ENCODE assay signal across 12 mouse cellular contexts in genomic region chr4:129823216-129823810, GRCm38 (mm10). TPM values are rescaled to one million over a fixed set of nuclear protein-coding genes. Genes with fewer than 3 reads are reported as not detected.
DNase-seq lines count a peak whose midpoint lies in the region; ATAC-seq lines count a peak whose summit lies in the region.
"Had no signal": no experiment of that assay in that cellular context is flagged by ENCODE, and none has a peak within 500 bp of the region (broad histone marks: within the 10 kb centered on the region; RNA-seq: fewer than 3 reads in every experiment).

No protein-coding gene starts in this region.

- no peaks in the 10 kb centered on the region for H3K36me3 ChIP-seq in heart, embryonic 15.5 days
- H3K36me3 ChIP-seq in limb, embryonic 13.5 days, result no peaks in the 10 kb centered on the region
- no peaks in the 10 kb centered on the region for H3K36me3 ChIP-seq in midbrain, embryonic 14.5 days (ENCODE audit: control insufficient read depth, insufficient read depth, low read length)

- H3K27me3 ChIP-seq in heart, embryonic 15.5 days, result no peaks in the 10 kb centered on the region
- no peaks in the 10 kb centered on the region for H3K27me3 ChIP-seq in limb, embryonic 13.5 days
- no peaks in the 10 kb centered on the region for H3K27me3 ChIP-seq in midbrain, embryonic 14.5 days (ENCODE audit: control insufficient read depth, insufficient read depth, low read length)
- H3K27me3 ChIP-seq: forebrain, embryonic 13.5 days had no signal

- 61% methylated on average over 4 of the region's 4 CpGs for WGBS in heart, embryonic 15.5 days
- 62% methylated on average over 4 of the region's 4 CpGs for WGBS in limb, embryonic 13.5 days
- 90% methylated on average over 4 of the region's 4 CpGs for WGBS in midbrain, embryonic 14.5 days

- H3K27ac ChIP-seq in heart, embryonic 15.5 days, result peak overlapping the region; percentile 1; the same call in 1 of the 2 replicates
- H3K27ac ChIP-seq in limb, embryonic 13.5 days, result no peak overlapping the region
- no peak overlapping the region for H3K27ac ChIP-seq in midbrain, embryonic 14.5 days (replicated peaks; ENCODE audit: low read depth, low read length)
- H3K27ac ChIP-seq: forebrain, embryonic 13.5 days had no signal

- peak overlapping the region; percentile 7; the same call in 1 of the 2 replicates for H3K9ac ChIP-seq in heart, embryonic 15.5 days
- H3K9ac ChIP-seq in limb, embryonic 13.5 days, result no peak overlapping the region
- H3K9ac ChIP-seq in midbrain, embryonic 14.5 days (replicated peaks; ENCODE audit: low read length), result no peak overlapping the region

- ATAC-seq in heart, embryonic 15.5 days (replicated peaks; ENCODE audit: insufficient number of reproducible peaks, insufficient read depth, low FRiP score, low read depth), result no peak
- ATAC-seq in limb, embryonic 13.5 days (ENCODE audit: low FRiP score, low read depth), result no peak
- no peak for ATAC-seq in midbrain, embryonic 14.5 days (ENCODE audit: low FRiP score, low TSS enrichment)
- ATAC-seq: forebrain, embryonic 13.5 days; hindbrain, embryonic 16.5 days had no signal

- DNase-seq in heart, postnatal 25 days (ENCODE audit: low spot score), result no peak
- DNase-seq in 3134 (ENCODE audit: extremely low read depth, insufficient read length, low spot score), result peak; percentile 47
- peak; percentile 69 for DNase-seq in NIH3T3 (ENCODE audit: low read depth)
- DNase-seq in midbrain, embryonic 14.5 days, result no peak
- DNase-seq in urinary bladder, postnatal 25 days (ENCODE audit: low spot score), result no peak
- no peak for DNase-seq in gastrocnemius, postnatal 10 days
- DNase-seq: gastrocnemius, postnatal 36 days; lung, postnatal 10 days had no signal

- intact Hi-C loops in heart, postnatal 25 days (cut with DNase I), result loop anchor here (5.0 kb wide), 2 partner anchors 36 to 81 kb away; partner anchors contain the start of gene Khdrbs1

- peak overlapping the region; percentile 69; the same call in 1 of the 2 replicates for H3K4me2 ChIP-seq in heart, embryonic 15.5 days
- 0 out of 2 replicates have a peak overlapping the region, but pooled peaks have one; percentile 15 for H3K4me2 ChIP-seq in limb, embryonic 13.5 days (replicated peaks)
- no peak overlapping the region for H3K4me2 ChIP-seq in midbrain, embryonic 14.5 days (ENCODE audit: low read length)

- no peak overlapping the region for H3K4me3 ChIP-seq in heart, embryonic 15.5 days
- H3K4me3 ChIP-seq in limb, embryonic 13.5 days, result no peak overlapping the region
- no peak overlapping the region for H3K4me3 ChIP-seq in midbrain, embryonic 14.5 days (replicated peaks; ENCODE audit: low read depth, low read length)

- peaks cover 75% of the 10 kb centered on the region for H3K4me1 ChIP-seq in heart, embryonic 15.5 days (replicated peaks)
- peaks cover 62% of the 10 kb centered on the region for H3K4me1 ChIP-seq in limb, embryonic 13.5 days
- H3K4me1 ChIP-seq in midbrain, embryonic 14.5 days (ENCODE audit: control insufficient read depth, insufficient read depth, low read length), result peaks cover 24% of the 10 kb centered on the region

- H3K9me3 ChIP-seq in heart, embryonic 15.5 days (replicated peaks), result no peaks in the 10 kb centered on the region
- H3K9me3 ChIP-seq in limb, embryonic 13.5 days, result no peaks in the 10 kb centered on the region
- no peaks in the 10 kb centered on the region for H3K9me3 ChIP-seq in midbrain, embryonic 14.5 days (ENCODE audit: control insufficient read depth, low read length)
- H3K9me3 ChIP-seq: forebrain, embryonic 13.5 days had no signal

RNA-seq across cellular contexts. Expression of gene Ptp4a2, which starts 12.3 kb away (rescaled TPM):
- 347 and 442 TPM in 2 replicates for polyA plus RNA-seq in heart, embryonic 15.5 days (2015; fragmentation: Nextera tagmentation; extraction: Ambion mirVana)
- 100 to 1,000 TPM; 192 to 205 TPM for total RNA-seq in heart, postnatal 25 days (2021)
- 370 and 392 TPM in 2 replicates for polyA plus RNA-seq in limb, embryonic 13.5 days (2015; fragmentation: Nextera tagmentation; extraction: Ambion mirVana)
- 184 and 256 TPM in 2 replicates for polyA plus RNA-seq in midbrain, embryonic 14.5 days (2014; fragmentation: Nextera tagmentation; extraction: Ambion mirVana)
- total RNA-seq in gastrocnemius, postnatal 10 days (2021), result 100 to 1,000 TPM; 572 to 625 TPM

Comparison
In these comparisons a context has a peak if more than half of its experiments do, and no peak if none do; other contexts are left out.
1. DNase-seq: peak in 3134 (single experiment) and NIH3T3 (single experiment); none in heart, postnatal 25 days (single experiment), midbrain, embryonic 14.5 days (single experiment), urinary bladder, postnatal 25 days (single experiment) and gastrocnemius, postnatal 10 days (single experiment).